Mouse (Mus musculus) liver, embryonic 14 days (tissue): ENCODE results near the gene Tgm4. TPM values are rescaled to one million over a fixed set of nuclear protein-coding genes. Genes with fewer than 3 reads are reported as not detected.

Experiments used
- polyA plus RNA-seq: library from polyadenylated mRNA; depleted of rRNA; stranded (reverse); fragments of >200 nt; gene quantifications from 2 replicates; pipeline ENCODE4 v1.2.3, GENCODE M21; 2012; rRNA removed

The Tgm4 gene
- 0.01 and 0.02 TPM in 2 replicates for polyA plus RNA-seq

DNA sequence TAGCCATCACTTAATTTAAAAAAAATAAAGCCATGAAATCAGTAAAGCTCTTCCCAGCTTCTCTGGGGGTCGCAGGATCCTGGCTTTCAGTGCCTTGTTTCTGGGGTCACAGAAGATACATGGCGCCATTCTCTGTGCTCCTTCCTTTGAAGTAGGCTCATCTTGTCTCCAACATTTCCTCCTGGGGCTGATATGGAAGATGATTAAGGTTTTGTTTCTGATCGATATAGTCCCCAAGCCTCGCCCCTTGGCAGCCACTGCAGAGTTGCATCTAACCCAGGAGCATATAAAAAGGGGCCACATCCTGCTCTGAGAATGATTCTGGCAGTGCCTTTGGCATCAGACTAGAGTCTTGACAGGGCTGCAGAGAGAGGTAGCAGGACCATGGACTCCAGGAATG, at the start of gene Tgm4:
TSS of gene Tgm4 (plus strand) at position 301 of the 400 bp plus-strand sequence.

GRCm38 (mm10) chr9:123020995-123021631, 13.4 kb upstream of the Tgm4 start, which contains the start of gene Tmem42:
Tmem42 (plus strand) TSS chr9:123021326.

GRCm38 (mm10) chr9:123112805-123113521, 78.4 kb downstream of the Tgm4 start, which contains the start of the genes Zdhhc3 and Exosc7:
Zdhhc3 (minus strand) TSS chr9:123113205.
Exosc7 (plus strand) TSS chr9:123113215.

Other genes starting within 250 kb of the Tgm4 start
- gene Tcaim, start 229.2 kb upstream of the Tgm4 start, polyA plus RNA-seq: 1.5 and 1.9 TPM in 2 replicates
- not detected in 2 replicates for gene Gm35549, start 190.7 kb upstream of the Tgm4 start, polyA plus RNA-seq
- 19.0 and 22.4 TPM in 2 replicates for gene Zfp445, start 168.7 kb upstream of the Tgm4 start, polyA plus RNA-seq
- 0.63 and 0.71 TPM in 2 replicates for gene Zkscan7, start 149.0 kb upstream of the Tgm4 start, polyA plus RNA-seq
- 1.2 and 1.3 TPM in 2 replicates for gene Zfp105, start 111.7 kb upstream of the Tgm4 start, polyA plus RNA-seq
- 10.2 and 10.8 TPM in 2 replicates for gene 1110059G10Rik, start 83.7 kb upstream of the Tgm4 start, polyA plus RNA-seq
- gene Kif15, start 83.7 kb upstream of the Tgm4 start, polyA plus RNA-seq: 46.4 and 54.2 TPM in 2 replicates
- 3.5 and 3.8 TPM in 2 replicates for gene Tmem42, start 13.4 kb upstream of the Tgm4 start, polyA plus RNA-seq
- 15.9 and 20.0 TPM in 2 replicates for gene Zdhhc3, start 78.5 kb downstream of the Tgm4 start, polyA plus RNA-seq
- gene Exosc7, start 78.5 kb downstream of the Tgm4 start, polyA plus RNA-seq: 85.2 and 87.4 TPM in 2 replicates
- 0.13 and 0.26 TPM in 2 replicates for gene Clec3b, start 116.2 kb downstream of the Tgm4 start, polyA plus RNA-seq
- 0.32 and 0.33 TPM in 2 replicates for gene Cdcp1, start 181.3 kb downstream of the Tgm4 start, polyA plus RNA-seq
- 2.4 TPM in 2 replicates for gene Tmem158, start 226.0 kb downstream of the Tgm4 start, polyA plus RNA-seq